Mouse (Mus musculus) thymus, postnatal 14 days (tissue): Measurements from ENCODE around the gene Aqp6.

Experiments
- DNase-seq: peaks from one replicate; pipeline ENCODE4 v3.0.0; 2021

Aqp6 gene

GRCm38 (mm10) chr15:99599245-99600070, 1.7 kb upstream of the Aqp6 start:
- DNase-seq = no peak

- DNase-seq = no peak
These were observed 572 bp downstream of the Aqp6 start for GRCm38 (mm10) chr15:99601823-99602120.

GRCm38 (mm10) chr15:99602206-99602820, 1.1 kb downstream of the Aqp6 start:
- no peak for DNase-seq

GRCm38 (mm10) chr15:99603216-99603615, 2.0 kb downstream of the Aqp6 start:
- no peak for DNase-seq

GRCm38 (mm10) chr15:99605595-99605994, 4.4 kb downstream of the Aqp6 start:
- no peak for DNase-seq

GRCm38 (mm10) chr15:99606515-99606914, 5.3 kb downstream of the Aqp6 start:
- no peak for DNase-seq

- DNase-seq = no peak
These were observed 6.4 kb downstream of the Aqp6 start for GRCm38 (mm10) chr15:99607388-99608113.

- no peak for DNase-seq
These were observed 7.4 kb downstream of the Aqp6 start for GRCm38 (mm10) chr15:99608382-99609125.

GRCm38 (mm10) chr15:99611563-99611962, 10.4 kb downstream of the Aqp6 start:
- DNase-seq = no peak

- DNase-seq = no peak
These were observed 13.1 kb downstream of the Aqp6 start for GRCm38 (mm10) chr15:99614273-99614672.

- no peak for DNase-seq
These were observed 13.6 kb downstream of the Aqp6 start for GRCm38 (mm10) chr15:99614753-99615152.

- no peak for DNase-seq
These were observed 14.0 kb downstream of the Aqp6 start for GRCm38 (mm10) chr15:99615246-99615645.

GRCm38 (mm10) chr15:99618595-99618994, 17.4 kb downstream of the Aqp6 start:
- DNase-seq = no peak

- DNase-seq = no peak
These were observed 18.6 kb downstream of the Aqp6 start for GRCm38 (mm10) chr15:99619821-99620220.

- DNase-seq = no peak
These were observed 20.9 kb downstream of the Aqp6 start for GRCm38 (mm10) chr15:99622063-99622462.

- DNase-seq = peak; percentile 32
These were observed 30.4 kb downstream of the Aqp6 start for GRCm38 (mm10) chr15:99631618-99632017.

- DNase-seq = no peak
These were observed 33.5 kb downstream of the Aqp6 start for GRCm38 (mm10) chr15:99634702-99635101.

GRCm38 (mm10) chr15:99637405-99638123, 36.4 kb downstream of the Aqp6 start:
- DNase-seq = no peak

GRCm38 (mm10) chr15:99638124-99638485, 36.9 kb downstream of the Aqp6 start:
- DNase-seq = no peak

- no peak for DNase-seq
These were observed 41.4 kb downstream of the Aqp6 start for GRCm38 (mm10) chr15:99642622-99643021.

- DNase-seq = no peak
These were observed 42.6 kb downstream of the Aqp6 start for GRCm38 (mm10) chr15:99643832-99644231.

- no peak for DNase-seq
These were observed 43.6 kb downstream of the Aqp6 start for GRCm38 (mm10) chr15:99644776-99645175.

GRCm38 (mm10) chr15:99648326-99648725, 47.1 kb downstream of the Aqp6 start:
- peak; percentile 26 for DNase-seq
